Mouse (Mus musculus) liver, embryonic 15.5 days (tissue): Measurements from ENCODE around the gene Fbxo41. TPM values are rescaled to one million over a fixed set of nuclear protein-coding genes. Genes with fewer than 3 reads are reported as not detected.

Experiments used
- ATAC-seq: fragments of 200-750 bp; cut with Nextera tagmentation; 2 replicates; pipeline ENCODE4 v1.8.0; 2017; ENCODE audit warnings: moderate number of reproducible peaks, mild to moderate bottlenecking, moderate library complexity; ENCODE audit not compliant: insufficient read depth
- H3K27ac ChIP-seq: fragments of 300-500 bp; sonication (generic); replicated peaks from 2 replicates; pipeline ENCODE4 v1.5.1; 2015; ENCODE audit warnings: mild to moderate bottlenecking, inconsistent platforms
- H3K27me3 ChIP-seq: fragments of 300-500 bp; sonication (generic); 2 replicates; pipeline ENCODE4 v1.6.1; 2015; ENCODE audit warnings: mild to moderate bottlenecking, inconsistent platforms
- H3K36me3 ChIP-seq: fragments of 300-500 bp; sonication (generic); replicated peaks from 2 replicates; pipeline ENCODE4 v1.6.1; 2015; ENCODE audit warnings: moderate library complexity, mild to moderate bottlenecking, inconsistent platforms
- H3K4me1 ChIP-seq: fragments of 300-500 bp; sonication (generic); replicated peaks from 2 replicates; pipeline ENCODE4 v1.6.1; 2015; ENCODE audit warnings: inconsistent platforms
- H3K4me2 ChIP-seq: fragments of 300-500 bp; sonication (generic); 2 replicates; pipeline ENCODE4 v1.6.1; 2015; ENCODE audit warnings: moderate library complexity, mild to moderate bottlenecking, inconsistent platforms
- H3K4me3 ChIP-seq: fragments of 300-500 bp; sonication (generic); replicated peaks from 2 replicates; pipeline ENCODE4 v1.5.1; 2015; ENCODE audit warnings: mild to moderate bottlenecking, inconsistent platforms
- H3K9ac ChIP-seq: fragments of 300-500 bp; sonication (generic); 2 replicates; pipeline ENCODE4 v1.6.1; 2015; ENCODE audit warnings: moderate library complexity, mild to moderate bottlenecking, inconsistent platforms
- H3K9me3 ChIP-seq: fragments of 300-500 bp; sonication (generic); replicated peaks from 2 replicates; pipeline ENCODE4 v1.6.1; 2016; ENCODE audit warnings: inconsistent platforms
- WGBS: fragments of 180-500 bp; shearing (Covaris S2); methylation state at CpG from one replicate; pipeline ENCODE4 v1.1.7; 2015; ENCODE audit warnings: mixed read lengths; ENCODE audit not compliant: insufficient replicate concordance; 5-methylcytosine and 5-hydroxymethylcytosine counted together
- polyA plus RNA-seq: library from polyadenylated mRNA; unstranded; fragments of >200 nt; fragmentation: Nextera tagmentation; extraction: Ambion mirVana; gene quantifications from 2 replicates; pipeline ENCODE4 v1.2.1, GENCODE M21; 2015

Fbxo41 gene
- polyA plus RNA-seq, 1 experiment from 2014 or later: not detected

DNA sequence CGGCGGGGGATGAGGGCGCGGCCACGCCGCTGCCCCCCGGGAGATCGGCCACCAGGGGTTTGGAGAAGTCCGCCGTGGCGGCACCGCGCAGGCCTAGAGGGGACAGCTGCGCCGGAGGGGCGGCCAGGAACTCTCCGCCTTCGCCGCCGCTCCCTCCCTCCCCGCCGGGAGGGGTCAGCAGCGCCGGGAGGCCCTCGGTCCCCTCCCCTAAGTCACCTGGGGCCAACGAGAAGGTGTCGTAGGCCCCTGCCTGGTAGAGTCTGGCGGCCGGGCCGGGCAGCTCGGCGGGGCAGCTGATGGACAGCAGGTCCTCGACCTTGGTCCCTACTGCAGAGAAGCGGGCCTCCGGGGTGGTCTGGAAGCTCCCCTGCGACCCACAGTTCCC lies 9.3 kb upstream of the Fbxo41 start:
- Histone ChIP-seq H3K27me3 (peaks cover 94% of the 10 kb centered on the region), H3K4me3 (no peak overlapping the region), H3K36me3 (no peaks in the 10 kb centered on the region), H3K4me2 (peak overlapping the region; percentile 13; the same call in 1 of the 2 replicates), H3K9me3 (no peaks in the 10 kb centered on the region), H3K4me1 (peaks cover 20% of the 10 kb centered on the region; the same call in 1 of the 2 replicates), H3K27ac (no peak overlapping the region), H3K9ac (no peak overlapping the region)
- no peak for ATAC-seq
- WGBS: 3% methylated on average over 35 of the region's 36 CpGs

DNA sequence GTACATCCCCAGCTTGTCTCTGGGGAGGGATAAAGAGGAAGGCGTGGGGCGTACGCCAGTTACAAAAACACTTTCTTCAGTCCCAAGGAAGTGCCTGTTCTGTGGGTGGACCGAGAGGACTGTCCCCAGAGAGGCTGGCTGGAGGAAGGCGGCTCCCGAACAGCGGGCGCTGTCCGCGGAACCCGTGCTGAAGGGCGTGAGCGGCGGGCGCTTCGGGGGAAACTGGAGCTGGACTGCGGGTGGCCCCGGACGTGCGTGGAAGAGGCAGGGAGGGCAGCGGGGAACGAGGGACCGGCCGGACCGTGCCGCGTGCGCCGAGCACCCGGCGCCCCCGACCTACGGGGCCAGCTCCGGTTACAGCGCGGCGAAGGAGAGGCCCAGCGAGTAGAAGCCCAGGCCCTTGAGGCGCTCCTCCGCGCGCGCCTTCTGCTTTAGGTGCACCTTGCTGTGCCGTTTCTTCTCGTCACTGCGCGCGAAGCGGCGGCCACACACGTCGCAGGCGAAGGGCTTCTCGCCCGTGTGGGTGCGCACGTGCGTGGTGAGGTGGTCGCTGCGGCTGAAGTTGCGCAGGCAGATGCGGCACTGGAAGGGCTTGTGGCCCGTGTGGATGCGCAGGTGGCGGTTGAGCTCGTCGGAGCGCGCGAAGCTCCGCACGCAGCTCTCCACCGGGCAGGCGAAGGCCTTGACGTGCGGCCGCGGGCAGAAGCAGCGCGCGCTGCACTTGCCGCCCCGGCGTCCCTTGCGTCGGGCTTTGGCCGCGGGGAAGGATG lies 8.7 kb upstream of the Fbxo41 start:
- H3K9me3 ChIP-seq: no peaks in the 10 kb centered on the region
- H3K4me3 ChIP-seq: no peak overlapping the region
- under 1% methylated on average over 88 of the region's 88 CpGs for WGBS
- H3K27me3 ChIP-seq: peaks cover 97% of the 10 kb centered on the region
- no peaks in the 10 kb centered on the region for H3K36me3 ChIP-seq
- H3K4me2 ChIP-seq: peak overlapping the region; percentile 13; the same call in 1 of the 2 replicates
- peaks cover 20% of the 10 kb centered on the region; the same call in 1 of the 2 replicates for H3K4me1 ChIP-seq
- ATAC-seq: no peak
- no peak overlapping the region for H3K9ac ChIP-seq
- H3K27ac ChIP-seq: no peak overlapping the region

GRCm38 (mm10) chr6:85510476-85510875 lies 7.7 kb upstream of the Fbxo41 start:
- Histone ChIP-seq H3K36me3 (no peaks in the 10 kb centered on the region), H3K4me3 (no peak overlapping the region), H3K4me1 (peaks cover 20% of the 10 kb centered on the region; the same call in 1 of the 2 replicates), H3K4me2 (no peak overlapping the region), H3K27me3 (peaks cover 95% of the 10 kb centered on the region), H3K9me3 (no peaks in the 10 kb centered on the region), H3K27ac (no peak overlapping the region), H3K9ac (no peak overlapping the region)
- 4% methylated on average over 6 of the region's 6 CpGs for WGBS
- no peak for ATAC-seq

DNA sequence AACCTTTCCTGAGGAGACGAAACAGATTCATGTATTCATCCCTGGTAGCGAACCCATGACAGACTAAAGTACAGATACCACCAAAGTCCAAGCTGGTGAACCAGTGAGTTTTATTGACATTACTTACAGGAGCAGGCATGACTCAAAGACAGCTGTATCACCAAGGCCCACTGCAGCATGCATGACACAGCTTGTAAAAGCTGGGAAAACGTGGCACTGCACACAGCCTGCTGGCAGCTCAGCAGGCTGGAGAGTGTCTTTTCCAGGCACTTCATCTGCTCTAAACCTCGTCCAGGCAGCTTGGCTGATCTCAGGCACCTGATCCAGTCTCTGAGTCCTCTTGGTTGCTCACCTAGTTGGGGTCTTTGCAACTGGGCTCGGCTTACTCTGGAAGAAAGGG lies 5.8 kb upstream of the Fbxo41 start:
- Histone ChIP-seq H3K36me3 (no peaks in the 10 kb centered on the region), H3K4me3 (no peak overlapping the region), H3K4me2 (no peak overlapping the region), H3K27ac (no peak overlapping the region), H3K27me3 (peaks cover 95% of the 10 kb centered on the region), H3K4me1 (peaks cover 19% of the 10 kb centered on the region; the same call in 1 of the 2 replicates), H3K9ac (no peak overlapping the region), H3K9me3 (no peaks in the 10 kb centered on the region)
- no peak for ATAC-seq
- 31% methylated on average over 5 of the region's 5 CpGs for WGBS

GRCm38 (mm10) chr6:85504908-85505307 lies 2.1 kb upstream of the Fbxo41 start:
- Histone ChIP-seq H3K4me1 (0 out of 2 replicates have a peak, but pooled peaks cover 11% of the 10 kb centered on the region), H3K4me2 (no peak overlapping the region), H3K4me3 (no peak overlapping the region), H3K27ac (no peak overlapping the region), H3K9me3 (no peaks in the 10 kb centered on the region), H3K36me3 (no peaks in the 10 kb centered on the region), H3K9ac (no peak overlapping the region), H3K27me3 (peaks cover 90% of the 10 kb centered on the region)
- WGBS: 72% methylated on average over 2 of the region's 2 CpGs
- no peak for ATAC-seq

- no peak overlapping the region for H3K27ac ChIP-seq
- H3K27me3 ChIP-seq: peaks cover 68% of the 10 kb centered on the region
- H3K4me2 ChIP-seq: peak overlapping the region; percentile 71
- peak overlapping the region; percentile 50 for H3K4me3 ChIP-seq
- no peaks in the 10 kb centered on the region for H3K36me3 ChIP-seq
- H3K4me1 ChIP-seq: 0 out of 2 replicates have a peak, but pooled peaks cover 11% of the 10 kb centered on the region
- H3K9ac ChIP-seq: no peak overlapping the region
- ATAC-seq: no peak
- H3K9me3 ChIP-seq: no peaks in the 10 kb centered on the region
- WGBS: 3% methylated on average over 37 of the region's 37 CpGs
Measured at GRCm38 (mm10) chr6:85502103-85502910, 487 bp downstream of the Fbxo41 start.

GRCm38 (mm10) chr6:85501571-85502102 lies 1.2 kb downstream of the Fbxo41 start:
- no peak overlapping the region for H3K4me3 ChIP-seq
- no peak overlapping the region for H3K27ac ChIP-seq
- peaks cover 62% of the 10 kb centered on the region for H3K27me3 ChIP-seq
- H3K4me1 ChIP-seq: 0 out of 2 replicates have a peak, but pooled peaks cover 11% of the 10 kb centered on the region
- H3K36me3 ChIP-seq: no peaks in the 10 kb centered on the region
- no peak overlapping the region for H3K4me2 ChIP-seq
- WGBS: 12% methylated on average over 6 of the region's 6 CpGs
- no peak for ATAC-seq
- no peaks in the 10 kb centered on the region for H3K9me3 ChIP-seq
- H3K9ac ChIP-seq: no peak overlapping the region

DNA sequence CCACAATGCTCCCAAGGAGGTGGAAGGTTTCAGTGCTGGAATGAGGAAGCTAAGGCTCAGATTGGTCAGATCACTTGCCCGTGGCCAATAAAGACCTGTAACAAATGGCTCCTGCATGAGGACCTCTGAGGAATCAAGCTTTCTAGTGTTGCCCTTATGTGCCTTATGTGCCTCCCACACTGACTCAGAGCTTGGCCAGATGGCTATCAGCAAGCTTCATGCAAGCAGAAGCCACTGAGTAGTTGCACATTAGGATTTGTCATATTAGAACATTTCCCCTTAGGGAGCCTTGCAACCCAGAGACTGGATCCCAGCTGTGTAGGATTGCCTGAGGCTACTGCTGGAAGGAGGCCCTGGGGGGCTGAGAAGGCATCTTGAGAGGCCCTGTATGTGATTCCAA lies 2.4 kb downstream of the Fbxo41 start:
- H3K4me1 ChIP-seq: 0 out of 2 replicates have a peak, but pooled peaks cover 11% of the 10 kb centered on the region
- 33% methylated on average over 1 of the region's 1 CpGs for WGBS
- no peak overlapping the region for H3K27ac ChIP-seq
- ATAC-seq: no peak
- no peaks in the 10 kb centered on the region for H3K36me3 ChIP-seq
- no peak overlapping the region for H3K4me3 ChIP-seq
- no peaks in the 10 kb centered on the region for H3K9me3 ChIP-seq
- H3K9ac ChIP-seq: no peak overlapping the region
- peaks cover 53% of the 10 kb centered on the region for H3K27me3 ChIP-seq
- no peak overlapping the region for H3K4me2 ChIP-seq

DNA sequence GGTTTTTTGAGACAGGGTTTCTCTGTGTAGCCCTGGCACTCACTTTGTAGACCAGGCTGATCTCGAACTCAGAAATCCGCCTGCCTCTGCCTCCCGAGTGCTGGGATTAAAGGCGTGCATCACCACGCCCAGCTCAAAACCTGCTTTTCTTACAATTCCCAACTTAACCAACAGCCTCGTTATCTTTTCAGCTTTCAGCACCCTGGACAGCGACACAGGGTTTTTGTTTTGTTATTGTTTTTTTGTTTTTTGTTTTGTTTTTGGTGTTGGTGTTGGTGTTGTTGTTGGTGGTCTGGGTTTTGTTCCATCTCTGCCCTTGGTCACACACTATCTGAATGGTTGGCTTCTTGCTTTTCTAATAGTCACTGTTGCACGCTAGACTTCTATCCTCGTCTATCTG lies 4.6 kb downstream of the Fbxo41 start:
- Histone ChIP-seq H3K9ac (no peak overlapping the region), H3K27ac (no peak overlapping the region), H3K9me3 (no peaks in the 10 kb centered on the region), H3K4me3 (no peak overlapping the region), H3K4me2 (no peak overlapping the region), H3K27me3 (peaks cover 31% of the 10 kb centered on the region), H3K4me1 (0 out of 2 replicates have a peak, but pooled peaks cover 11% of the 10 kb centered on the region), H3K36me3 (no peaks in the 10 kb centered on the region)
- WGBS: 46% methylated on average over 9 of the region's 9 CpGs
- ATAC-seq: no peak

GRCm38 (mm10) chr6:85496976-85497375 lies 5.8 kb downstream of the Fbxo41 start:
- Histone ChIP-seq H3K4me2 (no peak overlapping the region), H3K4me1 (no peaks in the 10 kb centered on the region), H3K9me3 (no peaks in the 10 kb centered on the region), H3K4me3 (no peak overlapping the region), H3K27ac (no peak overlapping the region), H3K27me3 (peaks cover 19% of the 10 kb centered on the region), H3K36me3 (no peaks in the 10 kb centered on the region), H3K9ac (no peak overlapping the region)
- ATAC-seq: no peak

DNA sequence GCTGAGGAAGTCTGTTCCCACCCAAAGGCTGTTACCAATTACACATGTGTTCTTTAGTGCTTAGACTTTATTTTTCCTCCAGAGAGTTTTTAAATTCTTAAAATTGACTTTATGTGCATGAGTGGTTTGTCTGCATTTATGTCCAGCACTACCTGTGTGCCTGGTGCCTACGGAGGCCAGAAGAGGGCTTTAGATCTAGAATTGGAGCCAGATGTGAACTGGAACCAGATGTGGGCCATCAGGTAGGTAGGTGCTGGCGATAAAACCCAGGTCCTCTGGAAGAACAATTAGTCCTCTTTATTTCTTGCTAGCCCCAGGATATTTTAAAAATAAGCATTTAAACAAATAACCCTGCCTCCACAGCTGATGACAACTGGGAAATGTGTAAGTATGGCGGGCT lies 11.2 kb downstream of the Fbxo41 start:
- H3K4me3 ChIP-seq: no peak overlapping the region
- ATAC-seq: no peak
- H3K9ac ChIP-seq: no peak overlapping the region
- no peaks in the 10 kb centered on the region for H3K4me1 ChIP-seq
- H3K27ac ChIP-seq: no peak overlapping the region
- H3K9me3 ChIP-seq: no peaks in the 10 kb centered on the region
- 0 out of 2 replicates have a peak, but pooled peaks cover 4% of the 10 kb centered on the region for H3K27me3 ChIP-seq
- no peak overlapping the region for H3K4me2 ChIP-seq
- no peaks in the 10 kb centered on the region for H3K36me3 ChIP-seq
- 48% methylated on average over 3 of the region's 3 CpGs for WGBS
